Mouse (Mus musculus) embryonic fibroblast, embryonic 13.5 days (primary cell): ENCODE measurements at regions not wholly inside any gene's neighbourhood (a gene's known extent, or its start where the extent isn't known, plus 50 kb on each side); places are given as distances from the start of the nearest gene placed in this dataset.

Experiments
- CTCF ChIP-seq: IDR thresholded peaks from 2 replicates; pipeline ENCODE4 v1.5.1; 2011; ENCODE audit warnings: mild to moderate bottlenecking, control low read depth, low read length, moderate library complexity, borderline replicate concordance; ENCODE audit not compliant: insufficient read depth
- POLR2A ChIP-seq: IDR thresholded peaks from 2 replicates; pipeline ENCODE4 v1.6.1; 2011; ENCODE audit warnings: low read depth, mild to moderate bottlenecking, control low read depth, low read length, moderate library complexity

DNA sequence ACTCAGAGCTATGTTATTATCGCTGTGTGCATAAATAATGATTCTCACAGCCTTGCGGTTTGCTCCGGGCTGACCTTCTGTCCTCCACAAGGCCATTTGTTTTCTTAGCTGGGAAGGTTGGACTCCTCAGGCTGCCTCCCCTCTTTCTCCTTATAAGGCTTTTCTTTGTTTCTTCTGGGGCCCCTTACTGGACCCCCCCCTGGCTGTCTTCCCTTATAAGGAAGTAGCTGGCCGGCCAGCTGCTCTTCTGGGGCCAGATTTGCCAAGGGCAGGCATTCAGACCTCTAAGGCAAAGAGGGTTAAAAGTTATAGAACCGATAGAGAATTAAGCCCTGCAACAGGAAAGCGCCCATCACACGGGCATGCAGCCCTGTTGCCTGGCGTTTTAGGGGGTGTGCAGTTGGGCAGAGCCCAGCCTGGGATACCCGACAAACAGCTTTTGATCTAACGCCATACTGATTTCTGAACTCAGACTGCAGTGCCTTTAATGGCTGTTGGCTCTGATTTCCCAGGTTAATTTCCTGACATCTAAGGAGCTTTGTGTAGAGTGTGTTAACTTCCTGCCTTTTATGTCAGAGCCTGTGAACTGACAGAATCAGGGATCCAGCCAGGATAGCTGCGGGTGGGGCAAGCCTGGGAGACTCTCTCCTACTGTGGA lies 66.1 kb upstream of the Serp2 start:
- no peak for TF ChIP-seq POLR2A
- TF ChIP-seq CTCF, result no peak
